Mouse (Mus musculus) MEL (cell line): Measurements from ENCODE around the gene 1110065P20Rik.

Source experiments
- CTCF ChIP-seq, 3 experiments: IDR thresholded peaks in 2 of 3; conservative IDR thresholded peaks in 1 of 3; 2 replicates each; pipeline ENCODE4 v1.5.1; 2011 to 2012; ENCODE audit warnings: low read length in 3 of 3, low read depth in 2 of 3, mild to moderate bottlenecking in 2 of 3, improper control_type of control experiment in 1 of 3, inconsistent platforms in 1 of 3, mixed read lengths in 1 of 3, moderate library complexity in 1 of 3; ENCODE audit not compliant: control insufficient read depth in 1 of 3, insufficient read depth in 1 of 3, poor library complexity in 1 of 3, severe bottlenecking in 1 of 3
- ETS1 ChIP-seq: IDR thresholded peaks from 2 replicates; pipeline ENCODE4 v1.6.1; 2012; ENCODE audit warnings: low read depth, mild to moderate bottlenecking, inconsistent platforms, low read length, improper control_type of control experiment, moderate library complexity
- MAZ ChIP-seq: IDR thresholded peaks from 2 replicates; pipeline ENCODE4 v1.6.1; 2012; ENCODE audit warnings: low read depth, mild to moderate bottlenecking, inconsistent platforms, low read length, improper control_type of control experiment
- POLR2AphosphoS2 ChIP-seq: IDR thresholded peaks from 2 replicates; pipeline ENCODE4 v1.6.1; 2011; ENCODE audit warnings: low read length, improper control_type of control experiment
- RCOR1 ChIP-seq: IDR thresholded peaks from 2 replicates; pipeline ENCODE4 v1.6.1; 2012; ENCODE audit warnings: low read depth, mild to moderate bottlenecking, inconsistent platforms, low read length, improper control_type of control experiment
- ZNF384 ChIP-seq: IDR thresholded peaks from 2 replicates; pipeline ENCODE4 v1.6.1; 2012; ENCODE audit warnings: low read depth, mild to moderate bottlenecking, inconsistent platforms, low read length, improper control_type of control experiment

DNA sequence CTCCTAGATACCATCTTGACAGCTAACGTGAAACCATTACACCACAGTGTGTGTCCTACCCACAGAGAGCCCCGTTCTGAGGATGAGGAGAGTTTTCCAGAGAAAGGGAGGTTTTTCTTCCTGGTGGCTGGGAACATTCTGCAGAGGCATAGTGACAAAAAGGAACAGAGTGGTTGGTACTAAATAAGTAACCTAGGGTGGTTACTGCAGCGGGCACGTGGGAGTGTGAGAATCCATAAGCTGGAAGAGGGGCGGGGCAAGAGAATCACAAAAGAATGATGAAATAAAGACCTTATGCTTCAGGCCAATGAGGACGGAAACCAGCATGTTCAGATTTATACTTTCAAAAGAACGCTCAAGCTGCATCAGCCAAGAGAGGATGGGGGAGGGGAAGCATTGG is 37.7 kb upstream of the 1110065P20Rik start:
- TF ChIP-seq POLR2AphosphoS2 (no peak), RCOR1 (no peak), CTCF (IDR thresholded peaks at IDR 0.05 in 2 of 3, conservative IDR thresholded peaks at IDR 0.05 in 1 of 3; ENCODE audit: control insufficient read depth in 1 of 3, insufficient read depth in 1 of 3, low read depth in 2 of 3, low read length in 3 of 3, poor library complexity in 1 of 3, severe bottlenecking in 1 of 3) (no peak), ETS1 (no peak), MAZ (no peak), ZNF384 (no peak)
